Mouse (Mus musculus) adrenal gland, adult (tissue): ENCODE measurements at regions not wholly inside any gene's neighbourhood (a gene's known extent, or its start where the extent isn't known, plus 50 kb on each side); places are given as distances from the start of the nearest gene placed in this dataset.
A peak's percentile ranks its signal among the peaks of the same experiment; 100 is the strongest.

Source experiments
- DNase-seq, 2 experiments: peaks; one replicate each; pipeline ENCODE4 v3.0.0; 2022 to 2023; ENCODE audit warnings: low spot score in 1 of 2; ENCODE audit not compliant: inconsistent age in 2 of 2

DNA sequence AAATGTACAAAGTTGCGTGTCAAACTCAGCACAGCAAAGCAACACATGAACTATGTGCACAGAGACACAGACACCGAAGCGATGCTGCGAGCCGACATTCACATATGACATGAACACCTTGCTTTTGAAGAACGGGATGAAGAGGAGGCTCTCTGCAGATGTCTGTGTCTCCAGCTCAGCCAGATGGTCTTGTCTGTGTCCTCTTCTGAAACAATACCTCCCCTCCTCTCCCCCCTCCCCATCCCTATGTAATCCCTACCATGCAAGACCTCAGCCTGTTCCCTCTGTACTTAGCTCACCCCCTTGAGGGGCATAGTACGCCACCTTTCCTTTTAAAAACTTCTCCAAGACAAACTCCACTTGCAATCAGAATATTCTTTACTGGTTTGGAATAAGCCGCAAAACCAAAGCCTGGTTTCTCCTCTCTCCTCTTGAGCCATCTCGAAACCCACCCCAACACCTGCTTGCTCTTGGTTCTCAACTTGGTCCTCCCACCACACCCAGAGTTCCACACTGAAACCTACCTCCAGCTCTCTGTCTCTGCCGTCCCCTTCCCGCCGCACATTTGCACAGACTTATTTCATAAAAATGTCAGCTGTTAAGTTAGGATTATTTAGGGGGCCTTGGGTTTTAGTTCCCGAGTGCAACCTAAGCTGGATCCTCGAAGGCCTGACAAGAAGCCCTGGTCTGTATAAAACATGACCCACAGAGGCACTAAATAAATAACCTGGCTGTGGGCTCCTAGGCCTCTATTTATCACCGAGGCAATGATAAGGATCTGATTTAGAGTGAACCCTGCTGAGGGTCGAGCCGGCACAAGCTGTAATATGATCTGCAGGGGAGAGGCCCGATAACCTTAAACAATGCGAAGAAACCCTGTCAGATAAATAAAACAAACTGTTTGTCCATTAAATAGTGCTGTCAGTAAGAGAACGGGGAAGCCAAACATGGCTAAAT, 327.1 kb upstream of the Sall1 start:
- no peak for DNase-seq

- DNase-seq, result no peak
These were observed 321.5 kb upstream of the Sall1 start for GRCm38 (mm10) chr8:89365430-89365829.

DNA sequence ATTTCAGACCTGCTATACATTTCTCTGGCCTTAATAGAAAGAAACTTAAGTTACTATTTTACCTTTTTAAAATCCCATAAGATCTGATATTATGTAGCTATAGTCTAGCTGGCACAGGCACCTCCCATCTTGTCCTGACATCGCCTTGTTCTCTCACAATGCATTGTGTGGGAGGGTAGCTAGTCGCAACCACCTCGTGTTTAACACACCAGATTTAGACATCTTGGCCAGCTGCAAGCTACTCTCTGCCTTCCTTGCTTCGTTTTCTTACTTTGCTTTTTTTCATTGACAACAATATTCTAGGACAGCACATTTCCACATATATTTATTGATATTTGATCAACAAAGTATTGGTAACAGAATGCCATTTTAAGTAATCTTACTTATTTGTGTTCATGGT, 314.4 kb upstream of the Sall1 start:
- DNase-seq, result no peak

- no peak for DNase-seq
These were observed 301.6 kb upstream of the Sall1 start for GRCm38 (mm10) chr8:89345547-89345946.

- DNase-seq, result no peak
These were observed 297.7 kb upstream of the Sall1 start for GRCm38 (mm10) chr8:89341686-89342085.

DNA sequence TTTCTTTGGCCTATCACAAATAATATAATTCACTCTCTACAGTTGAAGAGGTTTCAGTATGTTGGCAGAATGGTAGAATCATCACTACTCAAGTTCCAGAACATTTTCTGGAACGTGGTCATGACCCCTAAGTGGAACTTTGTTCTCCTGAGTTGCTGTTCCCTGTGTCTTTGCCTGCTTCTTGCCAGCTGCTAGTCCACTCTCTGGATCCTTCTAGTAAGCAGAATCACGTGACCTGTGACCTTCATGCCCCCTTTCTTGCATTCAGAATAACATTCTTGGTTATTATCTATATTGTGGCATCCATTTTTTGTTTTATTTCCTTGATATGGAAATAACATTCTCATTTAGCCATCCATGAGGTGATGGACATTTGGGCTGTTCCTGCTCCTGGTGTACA, 291.5 kb upstream of the Sall1 start:
- DNase-seq, result no peak

- no peak for DNase-seq
These were observed 281.9 kb upstream of the Sall1 start for GRCm38 (mm10) chr8:89325751-89326351.

DNA sequence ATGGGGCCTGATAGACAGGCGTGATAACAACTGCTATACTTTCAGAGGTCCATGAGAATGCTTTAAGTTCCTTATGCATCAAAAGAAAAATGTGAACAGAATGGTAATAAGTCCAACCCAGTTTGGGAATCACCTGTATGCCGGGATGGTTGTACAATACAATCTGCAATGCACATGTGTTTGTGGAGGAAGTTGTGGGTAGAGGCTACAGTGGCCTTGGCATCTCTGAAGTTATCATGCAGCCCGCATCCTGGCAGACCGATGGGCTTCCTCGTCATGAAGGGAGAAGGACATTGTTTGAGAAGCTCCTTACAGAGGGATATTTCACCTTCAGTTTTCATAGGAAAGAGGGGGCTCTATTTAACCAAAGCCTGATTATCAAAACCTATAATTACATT, 281.3 kb upstream of the Sall1 start:
- DNase-seq, result no peak

DNA sequence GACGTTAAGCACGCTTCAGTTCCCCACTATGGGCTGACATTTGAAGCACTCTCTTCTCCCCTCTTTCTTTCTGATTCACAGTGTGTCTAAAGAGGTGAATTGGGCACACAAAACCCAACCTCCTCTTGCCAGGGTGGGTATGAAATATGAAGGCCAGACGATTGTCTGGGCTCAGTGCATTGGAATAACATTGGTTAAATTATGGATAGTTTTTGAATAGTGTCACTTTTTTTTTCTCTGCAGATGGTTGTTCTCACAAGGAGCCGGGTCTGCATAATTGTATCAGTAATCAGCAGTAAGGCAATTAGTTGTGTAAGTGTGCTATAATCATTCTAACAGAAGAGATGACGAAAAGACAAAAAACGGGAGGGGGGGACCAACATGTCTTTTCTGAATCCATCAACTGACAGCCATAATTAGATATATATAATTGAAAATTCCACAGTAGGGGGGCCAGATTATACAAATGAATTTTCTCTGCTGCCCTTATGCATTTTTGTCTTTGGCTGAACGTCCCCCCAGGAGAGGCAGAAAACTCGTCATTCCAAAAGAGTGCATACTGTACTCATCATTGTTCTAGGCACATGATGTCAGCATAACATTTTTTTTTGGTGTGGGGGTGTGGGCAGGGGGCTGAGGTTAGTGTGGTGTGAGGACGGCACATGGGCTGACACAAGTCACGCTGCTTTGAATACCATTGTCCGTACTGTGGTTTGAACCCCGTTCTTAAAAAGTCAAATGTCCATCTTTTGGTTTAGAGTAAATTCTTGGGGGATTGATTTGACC, 280.7 kb upstream of the Sall1 start:
- DNase-seq, result no peak

GRCm38 (mm10) chr8:89317514-89318289, 273.7 kb upstream of the Sall1 start:
- no peak for DNase-seq

DNA sequence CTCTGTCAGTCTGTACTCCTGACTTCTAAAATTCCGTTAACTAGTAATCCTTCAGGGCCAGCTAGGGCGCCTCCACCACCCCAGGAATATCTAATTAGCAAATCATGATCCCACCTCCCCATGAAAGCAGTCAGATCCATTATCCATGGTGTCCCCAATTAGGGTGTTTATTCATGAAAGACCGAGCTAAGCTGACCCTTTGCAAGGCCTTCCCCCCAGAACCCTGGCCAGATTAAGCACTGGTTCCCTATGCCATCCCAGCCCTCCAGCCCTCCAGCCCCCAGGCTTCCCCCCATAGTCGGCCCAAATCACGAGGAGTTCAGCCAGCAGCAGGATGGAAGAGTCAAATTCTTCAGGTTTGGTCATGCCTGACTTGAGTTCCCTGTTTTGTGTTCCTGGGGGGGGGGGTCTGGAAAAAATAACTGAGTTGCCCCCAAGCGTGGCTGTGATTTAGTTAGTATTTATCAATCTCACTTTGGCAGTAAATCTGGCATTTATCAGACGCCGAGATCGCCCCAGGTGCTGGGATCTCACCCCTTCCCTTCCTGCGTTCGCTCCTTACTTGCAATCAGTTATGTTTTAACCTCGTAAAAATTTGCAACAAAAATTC, 272.7 kb upstream of the Sall1 start:
- no peak for DNase-seq

- DNase-seq, result no peak
These were observed 270.9 kb upstream of the Sall1 start for GRCm38 (mm10) chr8:89314907-89315306.

DNA sequence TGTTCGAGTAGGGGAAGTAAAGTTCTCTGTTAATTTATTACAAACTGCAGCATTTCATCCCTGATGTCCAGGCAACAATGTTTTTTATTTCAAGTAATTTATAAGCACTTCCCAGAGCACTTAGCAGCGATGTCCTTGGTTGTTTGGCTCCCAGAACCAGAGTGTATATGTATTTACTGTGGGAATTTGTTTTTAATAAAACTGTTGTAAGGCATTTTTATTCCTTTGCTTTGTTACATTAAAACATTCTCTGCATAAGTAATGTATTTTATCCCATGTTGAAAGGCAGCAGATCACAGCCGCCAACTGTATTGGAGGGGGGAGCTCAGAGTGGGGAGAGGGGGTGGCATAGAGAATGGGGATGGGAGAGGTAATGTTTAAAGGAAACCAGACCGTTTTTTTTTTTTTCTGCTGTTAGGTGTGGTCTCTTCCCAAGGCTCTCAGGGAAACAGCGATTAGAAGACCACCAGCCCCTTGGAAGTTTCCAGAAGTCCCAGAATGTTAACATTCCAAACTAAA, 266.8 kb upstream of the Sall1 start:
- no peak for DNase-seq

DNA sequence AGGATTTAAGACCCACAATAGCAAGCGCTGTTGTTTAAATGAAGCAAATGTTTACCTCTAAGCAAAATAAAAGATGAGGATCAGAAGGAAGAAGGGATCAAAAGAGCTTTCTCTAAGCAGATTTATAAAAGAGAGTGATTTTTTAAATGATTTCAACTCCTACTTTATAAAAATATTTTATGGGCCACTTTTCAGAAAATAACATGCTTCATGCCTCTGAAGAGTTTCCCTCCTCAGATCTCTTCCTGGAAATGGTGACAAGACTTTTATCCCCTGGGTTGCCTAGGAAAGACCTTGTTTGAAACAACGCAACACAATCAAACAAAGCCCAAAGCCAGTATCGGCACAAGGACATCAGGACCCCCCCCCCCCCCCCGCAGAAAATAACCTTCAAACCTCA, 265.6 kb upstream of the Sall1 start:
- DNase-seq, result peak in 1 of 2 experiments; percentile 21

DNA sequence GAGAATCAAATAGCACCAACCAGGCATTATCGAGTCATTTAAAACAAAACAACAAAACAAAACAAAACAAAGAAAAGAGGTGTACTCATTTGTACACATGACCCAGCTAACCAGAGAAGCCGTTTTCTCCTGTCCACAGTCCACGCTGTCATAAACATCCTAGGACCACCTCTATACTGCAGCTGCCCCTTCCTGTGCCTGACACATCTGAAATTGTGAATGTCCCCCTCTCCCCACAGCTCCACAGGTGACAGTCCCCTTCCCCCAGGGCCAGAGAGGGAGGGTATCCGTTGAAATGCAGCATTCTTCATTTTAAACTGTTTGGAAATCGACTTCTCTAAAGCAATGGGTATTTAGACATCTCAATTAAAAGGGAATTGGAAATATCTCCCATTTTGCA, 265.0 kb upstream of the Sall1 start:
- no peak for DNase-seq

GRCm38 (mm10) chr8:89308532-89308931, 264.6 kb upstream of the Sall1 start:
- no peak for DNase-seq

DNA sequence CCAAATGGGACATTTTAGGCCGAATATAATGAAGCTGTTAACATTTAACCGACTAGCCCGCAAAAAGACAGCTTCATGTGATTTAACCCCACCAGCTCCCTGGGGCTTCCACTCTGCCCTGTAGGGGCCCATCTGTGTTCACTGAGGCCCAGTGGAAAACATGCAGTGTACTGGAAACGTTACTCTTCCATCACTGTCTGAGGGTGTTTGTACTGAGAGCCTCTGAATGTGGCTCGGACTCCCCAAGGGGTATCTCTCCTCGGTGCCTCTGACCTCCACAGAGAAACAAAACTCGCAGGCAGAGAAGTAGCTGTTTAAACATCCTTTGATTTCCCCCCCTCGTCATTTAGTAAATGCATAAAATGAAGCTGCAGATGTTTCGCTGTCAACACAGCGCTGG, 263.6 kb upstream of the Sall1 start:
- DNase-seq, result no peak

DNA sequence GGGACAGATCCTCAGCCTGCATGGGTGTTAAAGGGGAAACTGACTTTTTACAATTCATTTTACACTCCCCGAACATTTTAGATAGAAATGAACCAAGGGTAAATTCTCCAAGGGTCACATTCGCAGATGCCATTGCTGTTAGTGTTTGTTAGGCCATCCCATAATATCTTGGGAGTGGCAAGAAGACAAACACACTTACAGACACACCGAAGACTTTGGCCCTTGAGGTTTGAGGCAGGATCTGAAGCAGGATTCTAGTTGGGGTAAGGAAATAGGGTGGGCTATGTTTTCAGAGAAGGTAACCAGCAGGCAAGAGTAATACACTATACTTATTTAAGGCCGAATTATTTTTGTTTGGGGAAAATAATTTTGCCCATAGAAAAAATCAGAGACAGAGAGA, 263.1 kb upstream of the Sall1 start:
- DNase-seq, result no peak

DNA sequence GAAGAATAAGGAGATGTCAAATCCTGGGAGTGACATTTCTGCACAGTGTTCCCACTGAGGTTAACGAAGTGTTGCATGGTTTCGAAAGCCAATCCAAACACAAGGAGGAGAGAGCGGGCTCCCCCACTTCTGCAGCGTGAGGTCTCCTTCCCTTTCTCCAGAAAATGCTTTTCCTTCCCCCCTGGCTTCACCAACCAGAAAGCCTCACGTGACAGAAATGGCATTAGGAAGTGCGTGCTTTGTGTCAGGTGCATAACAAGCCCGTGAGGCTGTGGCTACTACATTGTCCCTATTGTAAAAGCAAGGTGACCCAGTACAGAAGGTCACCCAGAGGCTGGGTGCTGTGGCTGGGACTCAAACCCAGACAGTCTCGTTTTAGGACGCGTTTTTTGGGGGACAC, 260.2 kb upstream of the Sall1 start:
- DNase-seq, result no peak

DNA sequence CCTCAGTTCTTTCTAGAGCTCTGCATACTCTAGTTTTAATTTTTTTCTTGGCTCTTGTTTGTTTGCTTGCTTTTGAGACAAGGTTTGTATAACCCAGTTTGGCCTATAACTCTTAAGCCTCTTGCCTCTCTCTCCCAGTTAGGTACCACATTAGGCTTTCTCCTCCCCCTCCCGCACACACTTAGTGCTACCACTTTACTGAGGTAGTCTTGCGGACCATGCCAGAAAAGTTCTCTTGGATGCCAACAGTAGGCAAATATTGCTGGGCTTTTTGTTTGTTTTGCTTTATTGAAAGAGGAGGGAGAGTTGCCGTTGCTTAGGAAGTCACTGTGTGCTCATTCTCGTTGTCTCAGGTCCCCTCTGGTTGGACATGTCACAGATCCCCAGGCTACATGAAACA, 259.4 kb upstream of the Sall1 start:
- DNase-seq, result no peak
